In the genomic region with DNA sequence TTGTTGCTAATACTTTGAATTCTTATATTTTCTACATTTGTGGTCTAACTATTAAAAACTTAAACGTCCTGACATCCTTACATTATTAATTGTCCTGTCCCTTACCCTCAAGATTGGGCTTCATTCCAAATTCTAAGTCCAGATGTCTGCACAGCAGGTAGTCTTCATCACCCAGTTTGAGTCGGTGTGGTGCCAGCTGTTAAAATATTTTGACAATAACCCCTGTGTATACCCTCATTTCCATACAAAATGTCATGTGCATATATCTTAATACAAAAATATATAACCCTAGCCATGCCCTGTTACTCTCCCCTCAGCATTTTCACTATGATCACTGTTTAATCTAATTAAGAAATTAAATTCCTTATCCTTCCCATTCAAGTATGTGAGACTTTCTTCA, we compare ENCODE assay signal across 29 mouse cellular contexts.
A peak's percentile ranks its signal among the peaks of the same experiment; 100 is the strongest.
DNase-seq lines count a peak whose midpoint lies in the region; ATAC-seq and TF ChIP-seq lines count a peak whose summit lies in the region.
"Had no signal": no experiment of that assay in that cellular context is flagged by ENCODE, and none has a peak within 500 bp of the region (broad histone marks: within the 10 kb centered on the region; RNA-seq: fewer than 3 reads in every experiment).

No protein-coding gene starts in this region.

- no peaks in the 10 kb centered on the region for H3K4me1 ChIP-seq in hindbrain, postnatal 0 days (ENCODE audit: insufficient read depth, low read length)
- H3K4me1 ChIP-seq in hindbrain, embryonic 12.5 days = no peaks in the 10 kb centered on the region
- H3K4me1 ChIP-seq in lung, postnatal 0 days (ENCODE audit: insufficient read depth, low read depth, low read length) = no peaks in the 10 kb centered on the region
- H3K4me1 ChIP-seq: forebrain, embryonic 13.5 days; heart, embryonic 13.5 days; intestine, embryonic 15.5 days; limb, embryonic 13.5 days; liver, embryonic 13.5 days; megakaryocyte, embryonic 14.5 days; midbrain, embryonic 15.5 days; neural tube, embryonic 13.5 days had no signal

- no peak overlapping the region for H3K27ac ChIP-seq in hindbrain, postnatal 0 days
- no peak overlapping the region for H3K27ac ChIP-seq in hindbrain, embryonic 12.5 days
- H3K27ac ChIP-seq in lung, postnatal 0 days (ENCODE audit: low read length) = no peak overlapping the region
- H3K27ac ChIP-seq: forebrain, embryonic 13.5 days; heart, adult 2 months; heart, embryonic 13.5 days; intestine, embryonic 15.5 days; layer of hippocampus, adult 2 months; limb, embryonic 13.5 days; liver, embryonic 13.5 days; midbrain, embryonic 15.5 days; neural tube, embryonic 13.5 days had no signal

- 40% methylated on average over 2 of the region's 2 CpGs for WGBS in hindbrain, postnatal 0 days
- WGBS in hindbrain, embryonic 12.5 days = 44% methylated on average over 2 of the region's 2 CpGs
- WGBS in lung, postnatal 0 days = 53% methylated on average over 2 of the region's 2 CpGs

- DNase-seq in hindbrain, postnatal 0 days (ENCODE audit: low spot score) = peak; percentile 7
- DNase-seq in cerebellum, adult 11 months = peak; percentile 3
- peak; percentile 10 for DNase-seq in cerebellum, adult 9-11 months
- no peak for DNase-seq in adrenal gland, adult 8-10 months
- DNase-seq in layer of hippocampus, postnatal 36 days = no peak
- DNase-seq in lung, postnatal 0 days (ENCODE audit: low spot score) = no peak
- DNase-seq: B cell, adult 2 months; gastrocnemius, postnatal 36 days; heart, adult 2 months; heart, postnatal 36 days; kidney, adult 8-10 months; kidney, postnatal 10 days; liver, embryonic 13.5 days; lung, adult 2 months; lung, postnatal 36 days; thymus, postnatal 14 days had no signal

- H3K9ac ChIP-seq in hindbrain, postnatal 0 days (replicated peaks; ENCODE audit: low read length) = no peak overlapping the region
- no peak overlapping the region for H3K9ac ChIP-seq in hindbrain, embryonic 12.5 days
- H3K9ac ChIP-seq in lung, postnatal 0 days (replicated peaks; ENCODE audit: low read depth) = no peak overlapping the region
- H3K9ac ChIP-seq: forebrain, embryonic 13.5 days; heart, embryonic 13.5 days; intestine, embryonic 15.5 days; limb, embryonic 13.5 days; liver, embryonic 13.5 days; midbrain, embryonic 15.5 days; neural tube, embryonic 13.5 days had no signal

- H3K36me3 ChIP-seq in hindbrain, postnatal 0 days (ENCODE audit: insufficient read depth, low read length) = no peaks in the 10 kb centered on the region
- no peaks in the 10 kb centered on the region for H3K36me3 ChIP-seq in hindbrain, embryonic 12.5 days
- no peaks in the 10 kb centered on the region for H3K36me3 ChIP-seq in lung, postnatal 0 days (ENCODE audit: insufficient read depth, low read length)
- H3K36me3 ChIP-seq: G1E; heart, embryonic 13.5 days; intestine, embryonic 15.5 days; limb, embryonic 13.5 days; liver, embryonic 13.5 days; midbrain, embryonic 15.5 days; neural tube, embryonic 13.5 days had no signal

- H3K27me3 ChIP-seq in hindbrain, postnatal 0 days (ENCODE audit: insufficient read depth, low read length) = no peaks in the 10 kb centered on the region
- no peaks in the 10 kb centered on the region for H3K27me3 ChIP-seq in hindbrain, embryonic 12.5 days
- no peaks in the 10 kb centered on the region for H3K27me3 ChIP-seq in lung, postnatal 0 days (replicated peaks; ENCODE audit: insufficient read depth, low read length)
- H3K27me3 ChIP-seq: CH12.LX; forebrain, embryonic 13.5 days; heart, embryonic 13.5 days; intestine, embryonic 15.5 days; limb, embryonic 13.5 days; liver, embryonic 13.5 days; megakaryocyte, embryonic 14.5 days; midbrain, embryonic 15.5 days; neural tube, embryonic 13.5 days; Patski had no signal

- no peak for ATAC-seq in hindbrain, postnatal 0 days
- ATAC-seq in hindbrain, embryonic 12.5 days (ENCODE audit: low FRiP score) = no peak
- no peak for ATAC-seq in lung, postnatal 0 days
- ATAC-seq: forebrain, embryonic 13.5 days; intestine, embryonic 15.5 days; midbrain, embryonic 15.5 days; Patski had no signal

- no peak for TF ChIP-seq EP300 in lung, postnatal 0 days (IDR thresholded peaks at IDR 0.05)

- H3K9me3 ChIP-seq in hindbrain, postnatal 0 days (ENCODE audit: low read length) = no peaks in the 10 kb centered on the region
- no peaks in the 10 kb centered on the region for H3K9me3 ChIP-seq in hindbrain, embryonic 12.5 days (replicated peaks)
- no peaks in the 10 kb centered on the region for H3K9me3 ChIP-seq in lung, postnatal 0 days (ENCODE audit: low read length)
- H3K9me3 ChIP-seq: forebrain, embryonic 13.5 days; heart, embryonic 13.5 days; intestine, embryonic 15.5 days; limb, embryonic 13.5 days; liver, embryonic 13.5 days; megakaryocyte, embryonic 14.5 days; midbrain, embryonic 15.5 days; neural tube, embryonic 13.5 days had no signal

- no peak overlapping the region for H3K4me3 ChIP-seq in hindbrain, postnatal 0 days (ENCODE audit: low read length)
- no peak overlapping the region for H3K4me3 ChIP-seq in hindbrain, embryonic 12.5 days
- no peak overlapping the region for H3K4me3 ChIP-seq in lung, postnatal 0 days (ENCODE audit: low read depth, low read length)
- H3K4me3 ChIP-seq: forebrain, embryonic 13.5 days; heart, adult 2 months; heart, embryonic 13.5 days; intestine, embryonic 15.5 days; layer of hippocampus, adult 2 months; limb, embryonic 13.5 days; liver, embryonic 13.5 days; megakaryocyte, embryonic 14.5 days; midbrain, embryonic 15.5 days; myocyte; neural tube, embryonic 13.5 days had no signal

- TF ChIP-seq CTCF in hindbrain, postnatal 0 days (IDR thresholded peaks at IDR 0.05; ENCODE audit: low read depth) = no peak
- TF ChIP-seq CTCF in lung, postnatal 0 days (IDR thresholded peaks at IDR 0.05) = no peak

- no peak overlapping the region for H3K4me2 ChIP-seq in hindbrain, postnatal 0 days (ENCODE audit: low read depth, low read length)
- H3K4me2 ChIP-seq in hindbrain, embryonic 12.5 days (replicated peaks) = no peak overlapping the region
- no peak overlapping the region for H3K4me2 ChIP-seq in lung, postnatal 0 days (replicated peaks; ENCODE audit: low read depth, low read length)
- H3K4me2 ChIP-seq: forebrain, embryonic 13.5 days; heart, embryonic 13.5 days; intestine, embryonic 15.5 days; limb, embryonic 13.5 days; liver, embryonic 13.5 days; midbrain, embryonic 15.5 days; neural tube, embryonic 13.5 days had no signal

Comparison
In these comparisons a context has a peak if more than half of its experiments do, and no peak if none do; other contexts are left out.
1. DNase-seq: peak in hindbrain, postnatal 0 days (single experiment), cerebellum, adult 11 months (single experiment) and cerebellum, adult 9-11 months (single experiment); none in adrenal gland, adult 8-10 months (single experiment), layer of hippocampus, postnatal 36 days (0 of 2) and lung, postnatal 0 days (single experiment).